Mouse (Mus musculus): ENCODE measurements around the gene Slc25a41.

Gene Slc25a41

GRCm38 (mm10) chr17:57047406-57047805 is 6.0 kb upstream of the Slc25a41 start:
- DNase-seq (ENCODE audit: low spot score), result no peak

DNA sequence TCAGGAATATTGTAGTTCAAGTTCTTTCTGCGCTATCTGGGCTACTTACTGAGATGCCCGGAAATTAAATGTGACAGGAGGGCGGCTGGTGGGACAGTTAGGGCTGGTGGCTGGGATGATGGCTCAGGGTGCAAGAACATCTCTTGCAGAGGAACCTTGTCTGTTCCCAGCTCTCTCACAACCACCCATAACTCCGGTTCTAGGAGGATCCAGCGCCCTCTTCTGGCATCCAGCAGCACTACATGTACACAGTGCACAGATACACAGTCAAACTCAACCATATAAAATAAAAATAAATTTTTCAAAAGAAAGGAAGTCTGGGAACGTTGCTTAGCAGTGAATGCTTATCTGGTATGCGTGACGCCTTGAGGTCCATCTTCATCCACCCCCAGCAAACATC is 2.5 kb downstream of the Slc25a41 start:
- no peak for DNase-seq (ENCODE audit: low spot score)

- DNase-seq (ENCODE audit: low spot score), result no peak
These were observed 8.6 kb downstream of the Slc25a41 start for GRCm38 (mm10) chr17:57032854-57033253.

DNA sequence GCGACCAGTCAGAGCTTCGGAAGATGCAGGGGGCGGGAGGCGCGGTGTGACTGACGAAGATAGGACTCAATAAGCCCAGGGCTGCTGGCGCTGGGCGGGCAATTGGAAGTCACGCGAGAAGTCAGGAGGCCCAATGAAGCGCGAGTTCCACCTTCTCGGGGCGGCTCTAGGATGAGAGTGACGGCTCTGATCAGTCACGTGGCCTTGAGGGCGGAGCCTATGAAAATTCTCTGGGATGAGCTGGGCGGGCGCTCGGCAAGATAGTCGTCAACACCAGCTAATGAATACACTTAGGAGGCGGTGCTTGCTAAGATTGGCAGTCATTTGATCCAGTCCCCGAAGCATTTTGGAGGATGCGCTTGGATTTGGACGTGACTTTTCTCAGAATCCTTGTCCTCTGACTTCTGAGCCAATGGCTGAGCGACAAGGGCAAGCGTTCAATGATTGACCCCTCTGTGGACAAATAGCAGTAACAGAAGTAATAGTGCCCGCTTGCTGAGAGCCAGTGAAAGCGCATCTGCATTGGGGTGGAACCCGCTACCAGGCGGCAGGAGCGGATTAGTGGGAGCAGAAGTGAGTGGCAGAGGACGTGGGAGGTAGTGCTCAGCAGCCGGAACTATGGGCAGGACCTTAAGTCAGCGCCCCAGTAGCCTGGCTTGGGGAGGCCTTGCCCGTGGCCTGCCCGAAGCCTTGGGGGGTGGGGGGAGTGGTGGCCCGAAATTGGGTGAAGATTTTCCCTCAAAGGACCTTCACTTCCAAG is 9.6 kb downstream of the Slc25a41 start:
- DNase-seq (ENCODE audit: low spot score), result peak; percentile 93

DNA sequence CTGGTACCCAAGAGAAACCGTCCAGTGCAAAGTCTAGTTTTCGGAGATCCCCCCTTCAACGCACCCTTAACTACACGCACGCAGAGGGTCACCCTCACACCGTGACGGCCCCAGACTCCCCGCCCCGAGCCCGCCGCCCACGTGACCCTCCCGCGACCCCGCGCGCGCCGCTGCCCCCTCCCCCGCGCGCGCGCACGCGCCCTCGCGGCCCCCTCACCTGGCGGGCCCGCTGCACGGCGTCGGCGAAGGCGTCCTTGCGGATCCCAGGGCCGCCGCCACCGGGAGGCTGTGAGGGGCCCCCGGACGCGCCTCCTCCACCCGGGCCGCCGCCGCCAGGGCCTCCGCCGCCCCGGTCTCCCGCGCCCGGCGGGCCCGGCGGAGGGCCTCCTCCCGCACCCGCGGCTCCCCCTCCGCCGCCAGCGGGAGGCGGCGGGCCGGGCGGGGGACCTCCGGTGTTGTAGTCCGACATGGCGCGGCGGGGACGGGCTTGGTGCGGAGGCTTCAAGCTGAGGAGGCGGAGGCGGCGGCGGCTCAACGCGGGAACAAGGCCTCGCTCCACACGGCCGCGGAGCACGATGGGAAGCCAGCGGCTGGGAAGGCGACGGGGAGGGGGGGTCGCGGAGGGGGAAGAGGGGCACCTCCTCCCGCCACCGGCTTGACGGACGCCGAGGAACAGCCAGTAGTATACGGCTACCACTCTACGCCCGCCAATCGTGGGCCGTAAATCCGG is 10.4 kb downstream of the Slc25a41 start, which contains the start of gene Khsrp:
Khsrp (minus strand) TSS at position 592 of the 730 bp plus-strand sequence.
- no peak for DNase-seq (ENCODE audit: low spot score)

GRCm38 (mm10) chr17:57029691-57030090 is 11.8 kb downstream of the Slc25a41 start:
- no peak for DNase-seq (ENCODE audit: low spot score)

DNA sequence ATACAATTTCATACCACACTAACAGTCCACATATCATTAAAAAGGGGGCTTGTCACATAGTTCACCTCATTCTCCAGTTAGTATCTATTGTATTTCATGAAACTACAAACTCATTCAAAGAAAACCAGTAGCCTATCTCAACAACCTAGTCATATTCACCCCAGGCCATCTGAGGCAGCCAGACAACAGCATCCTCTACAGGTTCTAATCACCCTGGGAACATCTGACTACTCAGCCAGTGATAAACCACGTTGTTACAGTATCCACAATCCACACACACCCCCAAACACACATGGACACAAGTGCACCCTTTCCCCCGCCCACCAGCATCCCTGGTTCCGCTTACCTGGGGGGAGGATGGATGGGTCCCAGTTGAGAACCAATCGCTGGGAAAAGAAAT is 14.0 kb downstream of the Slc25a41 start:
- no peak for DNase-seq (ENCODE audit: low spot score)

GRCm38 (mm10) chr17:57020960-57021359 is 20.5 kb downstream of the Slc25a41 start:
- no peak for DNase-seq (ENCODE audit: low spot score)

GRCm38 (mm10) chr17:57019693-57020092 is 21.8 kb downstream of the Slc25a41 start:
- DNase-seq (ENCODE audit: low spot score), result no peak

GRCm38 (mm10) chr17:57012245-57012795 is 29.1 kb downstream of the Slc25a41 start:
- no peak for DNase-seq (ENCODE audit: low spot score)

- DNase-seq (ENCODE audit: low spot score), result peak; percentile 68
These were observed 30.0 kb downstream of the Slc25a41 start, which contains the start of the genes Gtf2f1 and Gm17949 for GRCm38 (mm10) chr17:57011236-57012141. TSS of gene Gtf2f1 (minus strand) at chr17:57011288. TSS of gene Gm17949 (plus strand) at chr17:57011469.

DNA sequence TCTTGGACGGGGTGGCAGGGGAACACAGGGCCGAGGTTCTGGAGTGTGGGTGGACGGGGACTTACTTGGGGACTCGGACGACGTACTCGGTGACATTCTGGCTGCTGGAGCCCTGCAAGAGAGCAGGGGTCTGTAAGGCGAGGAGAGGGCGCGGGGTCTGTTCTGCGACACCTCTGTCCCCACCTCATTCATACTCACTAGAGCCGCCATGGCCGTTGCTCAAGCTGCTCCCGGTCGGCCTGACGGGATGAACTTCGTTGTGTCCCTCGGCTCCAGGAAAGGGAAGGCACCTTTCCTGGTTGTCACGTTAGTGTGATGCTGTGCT is 30.6 kb downstream of the Slc25a41 start:
- no peak for DNase-seq (ENCODE audit: low spot score)

DNA sequence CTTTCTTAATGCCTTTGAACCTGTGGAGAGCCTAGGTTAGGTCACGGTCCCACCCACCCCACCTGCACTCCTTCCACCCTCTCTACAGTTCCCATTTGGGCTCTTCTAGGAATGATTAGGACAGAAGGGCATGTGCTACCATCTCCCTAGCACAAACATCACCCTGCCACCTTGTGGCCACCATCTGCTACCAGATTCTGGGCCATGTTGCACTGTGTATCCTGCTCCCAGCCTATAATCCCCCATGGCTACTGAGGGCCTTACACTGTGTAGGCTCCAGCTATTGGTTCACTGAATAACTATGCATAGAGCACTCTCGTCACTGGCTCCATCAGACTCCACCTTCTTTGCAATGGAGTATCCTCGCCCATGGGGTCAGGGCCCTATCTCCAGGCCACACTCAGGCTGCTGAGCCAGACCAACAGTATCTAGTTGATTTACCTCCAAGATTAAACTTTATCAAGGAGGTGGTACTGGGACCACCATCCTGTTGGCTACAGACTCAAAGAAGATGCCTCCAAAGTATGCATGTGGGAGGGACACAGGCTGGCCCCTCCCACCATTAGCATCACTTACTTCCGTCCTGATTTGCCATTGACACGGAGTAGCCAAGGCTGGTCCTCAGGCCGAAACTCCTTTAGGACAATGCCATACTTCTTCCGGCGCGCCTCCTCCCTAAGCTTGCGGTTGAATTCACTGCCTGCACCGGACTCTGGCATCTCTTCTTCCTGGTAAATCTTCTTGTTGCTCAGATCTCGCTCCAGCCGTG is 34.1 kb downstream of the Slc25a41 start:
- no peak for DNase-seq (ENCODE audit: low spot score)

GRCm38 (mm10) chr17:57003994-57004393 is 37.5 kb downstream of the Slc25a41 start:
- DNase-seq (ENCODE audit: low spot score), result no peak

DNA sequence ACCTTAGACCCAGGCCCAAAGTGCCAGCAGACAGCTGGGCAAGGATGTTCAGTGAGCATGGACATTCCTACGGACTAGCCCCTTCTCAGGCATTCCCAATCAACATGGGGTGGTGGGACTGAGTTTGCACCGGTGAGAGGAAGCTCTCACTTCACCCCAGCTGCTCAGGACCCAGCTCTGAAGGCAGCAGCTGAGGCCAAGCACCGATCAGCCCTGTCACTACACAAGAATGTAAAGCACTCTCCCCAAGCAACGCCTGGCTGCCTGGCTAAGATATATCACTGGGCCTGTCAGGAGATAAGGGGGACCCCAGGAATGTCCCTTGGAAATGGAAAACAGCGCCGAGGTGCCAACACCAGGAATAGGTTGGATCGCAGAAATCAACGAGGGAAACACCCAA is 40.2 kb downstream of the Slc25a41 start:
- no peak for DNase-seq (ENCODE audit: low spot score)

DNA sequence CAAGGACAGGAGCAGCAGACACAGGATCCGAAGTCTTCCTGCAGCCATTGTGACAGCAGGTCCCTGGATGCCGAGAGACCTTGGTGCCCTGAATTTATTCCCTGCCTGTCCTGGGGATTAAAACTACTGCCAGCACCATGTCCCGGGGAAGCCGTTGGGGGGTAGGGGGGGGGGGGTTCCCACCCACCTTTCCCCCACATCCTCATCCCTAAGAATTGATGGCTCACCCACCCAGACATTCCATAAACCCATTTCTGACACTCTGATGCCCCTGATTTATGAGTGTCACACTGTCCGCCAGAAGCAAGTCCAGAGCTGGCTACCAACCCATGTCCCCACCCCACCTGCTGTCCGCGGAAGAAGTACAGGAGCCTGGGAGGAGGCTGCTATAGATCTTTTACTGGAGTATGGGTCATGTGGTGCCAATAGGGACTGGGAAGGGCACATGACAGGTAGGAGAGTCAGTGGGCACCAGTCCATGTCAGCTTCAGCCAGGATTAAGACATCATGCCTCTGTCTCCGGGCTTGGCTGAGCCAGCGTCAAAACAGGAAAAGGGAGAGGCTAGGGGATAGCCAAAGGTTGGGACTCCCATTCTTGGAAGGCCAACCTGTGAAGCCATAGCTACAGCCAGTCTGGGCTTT is 41.4 kb downstream of the Slc25a41 start, which contains the start of gene Pspn:
Pspn (minus strand) TSS at position 51 of the 642 bp plus-strand sequence.
- DNase-seq (ENCODE audit: low spot score), result no peak

DNA sequence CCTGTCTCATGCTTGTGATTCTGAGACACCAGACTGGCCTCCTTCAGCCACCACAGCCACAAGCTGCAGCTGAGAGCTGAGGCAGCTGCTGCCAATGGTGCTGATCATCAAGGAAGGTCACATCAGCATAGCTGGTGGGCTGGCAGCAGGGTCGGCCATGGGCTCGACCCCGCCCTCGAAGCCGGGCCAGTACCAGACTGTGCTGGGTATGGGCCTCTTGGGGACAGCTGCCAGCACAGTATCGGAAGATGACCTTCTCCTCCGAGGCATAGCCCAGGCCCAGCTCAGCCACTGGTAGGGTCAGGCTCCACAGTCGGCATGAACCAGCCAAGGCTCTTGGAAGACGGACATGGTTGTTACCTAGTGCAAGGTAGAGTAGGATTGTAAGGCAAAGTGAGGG is 42.0 kb downstream of the Slc25a41 start:
- DNase-seq (ENCODE audit: low spot score), result no peak

GRCm38 (mm10) chr17:56997029-56997667 is 44.3 kb downstream of the Slc25a41 start, which contains the start of gene Alkbh7:
TSS of gene Alkbh7 (plus strand) at chr17:56997339.
- DNase-seq (ENCODE audit: low spot score), result peak; percentile 64

- DNase-seq (ENCODE audit: low spot score), result no peak
These were observed 44.9 kb downstream of the Slc25a41 start for GRCm38 (mm10) chr17:56996506-56996905.

DNA sequence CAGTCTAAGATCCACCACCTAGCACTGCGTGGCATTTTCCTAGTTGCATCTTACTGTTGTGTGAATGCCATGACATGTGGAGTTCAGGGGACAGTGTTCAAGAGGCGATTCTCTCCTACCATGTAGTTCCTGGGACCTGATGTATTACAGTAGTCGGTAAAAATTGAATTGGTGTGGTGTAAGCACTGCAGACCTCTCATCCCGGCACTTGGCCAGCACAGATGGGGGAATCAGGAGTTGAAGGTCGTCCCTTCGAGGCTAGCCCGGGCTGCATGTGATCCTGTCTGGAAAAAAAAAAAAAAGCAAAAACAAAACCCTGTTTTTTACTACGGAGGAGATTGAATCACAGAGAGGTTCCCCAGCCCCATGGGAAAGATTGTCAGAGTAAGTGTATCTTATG is 46.4 kb downstream of the Slc25a41 start:
- no peak for DNase-seq (ENCODE audit: low spot score)
